Mouse (Mus musculus) midbrain, postnatal 0 days (tissue): ENCODE results near the gene Iqce. TPM values are rescaled to one million over a fixed set of nuclear protein-coding genes. Genes with fewer than 3 reads are reported as not detected.

Source experiments
- ATAC-seq: fragments of 200-750 bp; cut with Nextera tagmentation; 2 replicates; pipeline ENCODE4 v1.8.0; 2017; ENCODE audit warnings: moderate number of reproducible peaks, mild to moderate bottlenecking, moderate TSS enrichment, moderate library complexity; ENCODE audit not compliant: low FRiP score
- DNase-seq: peaks from one replicate; pipeline ENCODE4 v3.0.0-alpha.2; 2015; ENCODE audit warnings: low spot score
- H3K27ac ChIP-seq: fragments of 300-500 bp; sonication (generic); 2 replicates; pipeline ENCODE4 v1.5.1; 2014; ENCODE audit warnings: low read depth, mild to moderate bottlenecking, low read length, mixed read lengths
- H3K27me3 ChIP-seq: fragments of 300-500 bp; sonication (generic); 2 replicates; pipeline ENCODE4 v1.6.1; 2014; ENCODE audit warnings: low read length, control low read depth, mixed read lengths; ENCODE audit not compliant: insufficient read depth
- H3K36me3 ChIP-seq: fragments of 300-500 bp; sonication (generic); 2 replicates; pipeline ENCODE4 v1.6.1; 2014; ENCODE audit warnings: low read length, control low read depth, mixed read lengths; ENCODE audit not compliant: insufficient read depth
- H3K4me1 ChIP-seq: fragments of 300-500 bp; sonication (generic); 2 replicates; pipeline ENCODE4 v1.6.1; 2014; ENCODE audit warnings: mild to moderate bottlenecking, control low read depth, antibody characterized with exemption, low read length, mixed read lengths; ENCODE audit not compliant: insufficient read depth
- H3K4me2 ChIP-seq: fragments of 300-500 bp; sonication (generic); 2 replicates; pipeline ENCODE4 v1.6.1; 2014; ENCODE audit warnings: low read depth, mild to moderate bottlenecking, low read length, mixed read lengths; ENCODE audit not compliant: poor library complexity, severe bottlenecking
- H3K4me3 ChIP-seq: fragments of 300-500 bp; sonication (generic); 2 replicates; pipeline ENCODE4 v1.5.1; 2014; ENCODE audit warnings: low read depth, mild to moderate bottlenecking, low read length, moderate library complexity
- H3K9ac ChIP-seq: fragments of 300-500 bp; sonication (generic); replicated peaks from 2 replicates; pipeline ENCODE4 v1.6.1; 2014; ENCODE audit warnings: mild to moderate bottlenecking, low read length, moderate library complexity, mixed read lengths; ENCODE audit not compliant: poor library complexity, severe bottlenecking
- H3K9me3 ChIP-seq: fragments of 300-500 bp; sonication (generic); 2 replicates; pipeline ENCODE4 v1.6.1; 2016; ENCODE audit warnings: low read length, control low read depth
- CTCF ChIP-seq: IDR thresholded peaks from 2 replicates; pipeline ENCODE4 v1.5.1; 2016; ENCODE audit warnings: antibody characterized with exemption, mild to moderate bottlenecking
- WGBS: fragments of 180-500 bp; shearing (Covaris S2); extraction: QIAGEN DNeasy Blood & Tissue Kit; methylation state at CpG from one replicate; pipeline ENCODE4 v1.1.7; 2014; 5-methylcytosine and 5-hydroxymethylcytosine counted together
- polyA plus RNA-seq: library from polyadenylated mRNA; unstranded; fragments of >200 nt; fragmentation: Nextera tagmentation; extraction: Ambion mirVana; gene quantifications from 2 replicates; pipeline ENCODE4 v1.2.1, GENCODE M21; 2015
- total RNA-seq: library from RNA; depleted of rRNA; stranded (reverse); fragments of >200 nt; gene quantifications from 2 replicates; pipeline ENCODE4 v1.2.3, GENCODE M21; 2014

Iqce gene
- total and polyA plus RNA-seq, 2 experiments from 2014 or later = 37.2 to 38.6 TPM

DNA sequence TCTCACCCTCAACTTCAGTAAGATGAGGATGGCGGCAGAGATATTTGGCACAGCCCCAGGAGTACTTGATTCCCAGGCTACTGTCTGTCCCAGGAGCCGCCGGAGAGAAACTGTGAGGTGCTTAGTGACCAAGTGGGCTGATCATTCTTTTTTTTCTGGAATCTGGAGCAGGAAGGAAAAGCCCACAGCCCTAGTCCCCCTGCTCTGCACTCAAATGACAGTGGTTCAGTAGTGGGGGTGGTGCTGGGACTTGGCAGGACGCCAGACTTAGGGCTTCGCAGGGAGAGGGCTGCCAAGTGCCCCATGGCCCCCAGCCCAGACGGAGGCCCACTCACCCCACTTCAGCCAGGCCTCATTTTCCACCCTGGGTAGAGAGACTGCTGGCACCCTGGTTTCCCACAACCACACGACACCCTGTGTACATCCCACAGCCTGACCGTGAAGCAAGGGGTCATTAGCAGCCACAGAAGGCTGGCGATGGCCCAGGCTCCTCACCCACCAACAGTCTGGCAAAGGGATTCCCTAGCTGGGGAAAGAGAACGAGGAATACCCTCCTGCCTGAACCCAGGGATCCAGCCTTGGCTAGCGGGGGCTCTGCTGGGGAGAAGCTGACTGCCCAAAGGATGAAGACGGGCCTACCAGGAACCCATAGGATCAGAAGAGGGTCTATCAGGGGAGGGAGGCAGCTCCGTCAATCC is 54.2 kb downstream of the Iqce start:
- no peak for TF ChIP-seq CTCF
- Histone ChIP-seq H3K4me3 (peak overlapping the region; percentile 97), H3K27me3 (no peaks in the 10 kb centered on the region), H3K9me3 (no peaks in the 10 kb centered on the region), H3K27ac (peak overlapping the region; percentile 93), H3K9ac (peak overlapping the region; percentile 100), H3K4me2 (peak overlapping the region; percentile 98), H3K4me1 (peaks cover 20% of the 10 kb centered on the region), H3K36me3 (0 out of 2 replicates have a peak, but pooled peaks cover 3% of the 10 kb centered on the region)
- under 1% methylated on average over 13 of the region's 13 CpGs for WGBS
- ATAC-seq (peak; percentile 21), DNase-seq (peak; percentile 79)

DNA sequence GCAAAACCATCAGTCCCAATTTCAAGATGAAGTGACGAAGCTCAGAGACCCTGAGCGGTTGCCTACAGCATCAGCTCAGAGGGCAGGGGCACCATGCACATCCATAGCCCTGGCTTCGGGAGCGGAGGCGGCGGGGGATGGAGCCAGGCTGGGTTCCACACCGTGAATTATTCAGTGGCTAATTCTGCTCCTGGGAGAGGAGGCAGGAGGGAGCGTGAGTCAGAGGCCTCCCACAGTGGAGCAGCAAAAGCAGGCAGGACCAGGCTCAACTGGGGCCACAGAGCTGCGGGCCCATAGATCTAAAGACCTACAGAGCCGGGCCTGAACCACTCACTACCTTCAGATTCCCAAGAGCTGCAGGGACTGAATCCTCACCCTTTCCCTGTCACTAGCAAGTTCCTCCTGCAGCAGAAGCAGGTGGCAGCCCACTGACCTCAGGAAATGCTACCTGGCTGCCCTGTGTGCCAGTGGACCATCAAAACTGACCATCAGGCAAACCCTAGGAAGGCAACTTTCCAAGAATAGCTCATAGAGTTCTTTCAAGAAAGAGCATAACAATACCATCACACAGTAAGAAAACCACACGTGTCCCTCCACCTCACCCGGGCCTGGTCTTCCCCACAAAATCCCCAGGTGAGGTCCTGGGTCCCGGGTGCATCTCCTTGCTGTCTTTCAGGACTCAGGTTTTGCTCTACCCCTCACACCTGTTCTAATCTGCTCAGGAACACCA is 55.0 kb downstream of the Iqce start:
- Histone ChIP-seq H3K4me3 (peak overlapping the region; percentile 97), H3K9ac (peak overlapping the region; percentile 100), H3K27ac (peak overlapping the region; percentile 93), H3K36me3 (0 out of 2 replicates have a peak, but pooled peaks cover 3% of the 10 kb centered on the region), H3K4me2 (peak overlapping the region; percentile 98), H3K27me3 (no peaks in the 10 kb centered on the region), H3K4me1 (peaks cover 24% of the 10 kb centered on the region), H3K9me3 (no peaks in the 10 kb centered on the region)
- DNase-seq (no peak), ATAC-seq (no peak)
- 11% methylated on average over 13 of the region's 13 CpGs for WGBS
- no peak for TF ChIP-seq CTCF

DNA sequence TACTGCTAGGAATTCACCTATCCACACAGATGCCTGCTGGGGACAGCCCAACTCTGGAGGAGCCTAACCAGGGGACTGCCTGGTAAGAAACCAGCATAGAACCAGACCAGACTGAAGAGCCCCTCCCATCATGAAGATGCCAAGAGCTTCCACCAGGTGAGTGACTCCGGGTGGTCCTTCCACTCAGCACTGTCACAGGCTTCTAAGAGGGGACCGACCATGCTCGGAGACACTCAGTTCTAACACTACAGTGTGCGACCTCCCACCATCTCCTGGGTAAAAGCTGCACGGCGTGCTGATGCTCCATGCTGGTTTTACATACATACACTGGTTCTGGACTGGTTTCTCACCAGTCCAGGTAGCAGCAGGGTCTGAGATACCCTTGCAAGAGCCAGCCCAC is 56.0 kb downstream of the Iqce start:
- H3K27me3 ChIP-seq = no peaks in the 10 kb centered on the region
- H3K4me2 ChIP-seq = peak overlapping the region; percentile 98
- DNase-seq (no peak), ATAC-seq (no peak)
- peak overlapping the region; percentile 97 for H3K4me3 ChIP-seq
- H3K36me3 ChIP-seq = 0 out of 2 replicates have a peak, but pooled peaks cover 3% of the 10 kb centered on the region
- 68% methylated on average over 6 of the region's 6 CpGs for WGBS
- no peak; the same call in 1 of the 2 replicates for TF ChIP-seq CTCF
- 0 out of 2 replicates have a peak overlapping the region, but pooled peaks have one; percentile 93 for H3K27ac ChIP-seq
- H3K9ac ChIP-seq = peak overlapping the region; percentile 100; the same call in 1 of the 2 replicates
- peaks cover 24% of the 10 kb centered on the region for H3K4me1 ChIP-seq
- H3K9me3 ChIP-seq = no peaks in the 10 kb centered on the region

DNA sequence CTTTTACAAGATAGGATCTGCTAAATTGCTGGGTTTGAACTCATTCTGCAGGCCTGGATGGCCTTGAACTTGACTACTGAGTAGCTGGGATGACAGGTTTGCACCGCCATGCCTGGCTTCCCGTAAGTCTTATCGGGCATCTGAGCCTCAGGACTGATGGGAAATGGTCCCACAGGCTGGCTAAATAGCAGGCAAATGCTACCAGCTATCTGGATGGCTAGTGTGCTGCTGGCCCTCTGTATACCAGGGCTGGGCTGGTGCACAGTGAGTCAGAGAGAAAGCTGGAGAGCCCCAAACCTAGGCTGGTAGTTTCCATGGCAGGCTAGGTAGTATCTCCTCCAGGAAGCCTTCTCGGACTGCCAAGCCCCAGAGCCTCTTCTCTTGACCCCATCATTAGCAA is 56.7 kb downstream of the Iqce start:
- ATAC-seq = no peak
- Histone ChIP-seq H3K9me3 (no peaks in the 10 kb centered on the region), H3K4me1 (peaks cover 24% of the 10 kb centered on the region), H3K36me3 (0 out of 2 replicates have a peak, but pooled peaks cover 3% of the 10 kb centered on the region), H3K9ac (no peak overlapping the region; the same call in 1 of the 2 replicates), H3K4me3 (0 out of 2 replicates have a peak overlapping the region, but pooled peaks have one; percentile 3), H3K27me3 (no peaks in the 10 kb centered on the region), H3K4me2 (peak overlapping the region; percentile 98), H3K27ac (peak overlapping the region; percentile 32; the same call in 1 of the 2 replicates)
- WGBS = 83% methylated on average over 4 of the region's 4 CpGs
- TF ChIP-seq CTCF = no peak
- DNase-seq = no peak

DNA sequence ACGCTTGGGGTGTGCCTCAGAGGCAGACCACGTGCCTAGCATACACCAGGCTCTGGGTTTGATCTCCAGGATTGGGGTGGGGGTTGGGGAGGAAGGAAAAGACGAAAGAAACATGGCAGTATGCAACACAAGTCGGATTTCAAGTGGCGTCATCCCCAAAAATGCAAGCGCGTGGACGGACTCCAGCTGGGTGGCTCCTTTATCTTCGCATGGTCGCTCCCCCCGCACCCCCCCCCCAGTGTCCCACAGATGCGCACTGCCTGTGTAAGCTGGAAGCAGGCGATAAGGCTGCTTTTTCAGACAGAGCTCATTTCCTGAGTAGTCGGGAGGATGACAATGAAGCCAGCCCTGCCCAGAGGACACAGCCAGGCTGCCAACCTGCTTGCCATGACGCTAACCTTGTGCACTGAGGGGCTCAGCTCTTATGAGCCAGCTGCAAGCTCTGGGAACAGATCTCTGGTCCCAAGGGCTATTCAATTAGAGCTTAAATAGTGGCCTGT is 57.4 kb downstream of the Iqce start:
- no peak for ATAC-seq
- H3K4me2 ChIP-seq = peak overlapping the region; percentile 98
- no peaks in the 10 kb centered on the region for H3K9me3 ChIP-seq
- no peak for DNase-seq
- H3K9ac ChIP-seq = peak overlapping the region; percentile 26; the same call in 1 of the 2 replicates
- 0 out of 2 replicates have a peak, but pooled peaks cover 3% of the 10 kb centered on the region for H3K36me3 ChIP-seq
- H3K27ac ChIP-seq = peak overlapping the region; percentile 32; the same call in 1 of the 2 replicates
- peak overlapping the region; percentile 3; the same call in 1 of the 2 replicates for H3K4me3 ChIP-seq
- peaks cover 19% of the 10 kb centered on the region for H3K4me1 ChIP-seq
- whole genome bisulfite sequencing = 42% methylated on average over 15 of the region's 15 CpGs
- TF ChIP-seq CTCF = no peak
- no peaks in the 10 kb centered on the region for H3K27me3 ChIP-seq
